Mouse (Mus musculus) ES-Bruce4 (cell line): ENCODE data around the gene Spata5.

Source experiments
- CTCF ChIP-seq: IDR thresholded peaks from one replicate; pipeline ENCODE4 v1.8.1; 2011; ENCODE audit warnings: low read depth, low read length
- EP300 ChIP-seq: IDR thresholded peaks from 2 replicates; pipeline ENCODE4 v1.6.1; 2011; ENCODE audit warnings: low read depth, low read length; ENCODE audit not compliant: insufficient read depth

- TF ChIP-seq EP300 (no peak), CTCF (no peak)
Measured at GRCm38 (mm10) chr3:37603541-37603940, 183.8 kb downstream of the Spata5 start.
